Mouse (Mus musculus) thymus, postnatal 4 days (tissue): ENCODE measurements around the gene Pak2.
"Not testable (repeated sequence)": the region's sequence is repeated elsewhere in the genome, so short reads cannot be mapped to it uniquely, and the experiment has no call there.

Experiments
- DNase-seq: peaks from one replicate; pipeline ENCODE4 v3.0.0; 2021

The Pak2 gene

DNA sequence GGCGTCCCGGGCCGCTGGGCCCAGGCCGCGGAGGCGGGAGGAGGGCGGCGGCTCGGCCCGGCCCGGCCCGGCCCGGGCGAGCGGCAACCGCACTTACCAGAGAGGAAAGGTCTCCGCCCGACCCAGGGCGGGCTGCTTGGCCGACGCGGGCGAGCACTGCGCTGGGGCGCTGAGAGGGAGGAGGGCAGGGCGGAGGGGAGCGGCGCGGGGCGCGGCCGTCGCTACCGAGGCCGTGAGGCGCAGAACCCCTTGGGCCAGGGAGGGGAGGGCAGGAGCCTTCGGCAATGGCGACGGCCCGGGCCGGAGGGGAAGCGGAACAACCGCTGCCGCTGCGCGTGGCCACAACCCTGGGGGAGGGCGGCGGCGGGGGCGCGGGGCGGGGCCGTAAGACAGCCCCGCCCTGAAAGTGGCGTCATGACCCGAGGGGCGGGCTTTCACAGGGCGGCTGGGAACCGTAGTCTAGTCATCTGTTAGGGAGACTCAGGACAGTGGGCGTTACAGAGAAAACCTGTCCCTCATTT lies at the start of gene Pak2:
TSS of gene Pak2 (minus strand) at position 352 of the 521 bp plus-strand sequence.
- peak; percentile 89 for DNase-seq

DNA sequence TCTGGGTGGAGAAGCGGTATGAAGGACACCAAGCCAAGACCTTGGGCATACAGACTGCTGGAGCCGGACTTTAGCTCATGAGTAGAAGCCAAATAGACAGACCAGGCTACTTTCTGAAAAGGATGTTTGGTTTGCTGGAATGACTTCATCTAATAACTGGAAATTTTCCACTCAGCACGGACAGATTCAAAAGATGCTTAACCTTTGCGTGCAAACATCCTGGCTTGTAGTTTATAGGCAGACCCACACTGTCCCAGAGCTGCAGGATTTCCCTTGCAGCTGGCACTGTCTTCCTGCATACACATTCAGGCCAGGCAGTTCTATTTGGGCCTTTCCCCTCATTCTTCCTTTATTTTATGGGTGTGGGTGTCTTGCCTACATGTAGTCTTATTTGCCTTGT lies 47.9 kb upstream of the Pak2 start:
- DNase-seq, result no peak

DNA sequence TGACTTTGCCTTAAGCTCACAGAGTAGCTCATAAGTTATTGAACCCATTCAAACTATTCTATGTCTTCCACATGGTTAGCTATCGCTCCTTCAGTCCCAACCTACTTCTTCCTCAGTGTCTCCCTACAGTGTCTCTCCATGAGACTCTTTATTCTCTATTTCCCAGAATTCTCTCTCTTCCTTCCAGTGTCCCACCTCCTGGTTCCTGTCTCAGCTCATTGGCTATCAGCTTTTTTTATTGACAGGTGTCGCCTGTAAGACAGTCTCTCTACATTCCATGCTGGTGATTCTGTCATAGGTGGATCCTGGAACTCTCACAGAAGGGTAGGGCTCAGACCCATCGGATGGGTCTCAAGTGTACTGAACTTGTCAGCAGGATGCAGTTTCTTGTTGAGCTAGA lies 46.2 kb upstream of the Pak2 start:
- DNase-seq, result no peak

DNA sequence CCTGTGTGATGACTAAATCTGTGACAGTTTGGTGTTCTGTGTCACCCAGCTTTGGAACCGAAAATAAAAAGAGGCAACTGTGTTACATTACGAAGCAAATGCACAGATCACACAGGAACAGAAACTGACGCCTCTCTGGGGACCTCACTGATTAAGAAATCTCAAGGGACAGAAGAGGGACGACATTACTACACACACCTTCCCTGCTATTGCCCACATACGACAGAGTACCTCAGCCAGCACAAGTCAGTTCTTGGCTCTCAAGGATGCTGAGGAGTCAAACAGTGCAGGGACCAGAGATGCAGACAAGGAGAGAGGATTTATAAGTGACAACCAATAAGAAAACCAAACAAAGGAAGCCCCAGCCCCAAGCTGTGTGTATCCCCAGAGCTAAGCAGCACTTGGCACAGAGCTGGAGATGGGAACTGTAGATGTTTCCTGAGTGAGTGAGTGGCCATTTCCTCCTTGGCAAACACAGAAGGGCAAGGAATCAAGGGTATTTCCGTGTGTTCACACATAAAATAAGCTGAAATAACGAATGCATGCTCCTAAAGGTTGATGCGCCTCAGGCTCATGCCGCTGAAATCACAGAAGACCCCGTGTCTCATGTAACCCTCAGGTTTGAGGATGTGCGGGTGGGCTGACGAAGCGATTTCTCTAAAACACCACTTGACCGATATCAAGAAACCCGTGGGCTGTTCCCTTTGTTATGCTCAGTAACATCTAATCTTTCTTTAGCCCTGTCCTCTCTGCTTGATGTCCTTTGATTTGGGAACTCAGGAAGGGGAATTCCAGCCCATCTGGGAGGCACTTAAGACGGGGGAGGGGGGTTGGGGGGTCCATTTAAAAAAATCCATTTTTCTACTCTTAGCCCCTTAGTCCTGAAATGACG lies 45.5 kb upstream of the Pak2 start:
- DNase-seq, result no peak

DNA sequence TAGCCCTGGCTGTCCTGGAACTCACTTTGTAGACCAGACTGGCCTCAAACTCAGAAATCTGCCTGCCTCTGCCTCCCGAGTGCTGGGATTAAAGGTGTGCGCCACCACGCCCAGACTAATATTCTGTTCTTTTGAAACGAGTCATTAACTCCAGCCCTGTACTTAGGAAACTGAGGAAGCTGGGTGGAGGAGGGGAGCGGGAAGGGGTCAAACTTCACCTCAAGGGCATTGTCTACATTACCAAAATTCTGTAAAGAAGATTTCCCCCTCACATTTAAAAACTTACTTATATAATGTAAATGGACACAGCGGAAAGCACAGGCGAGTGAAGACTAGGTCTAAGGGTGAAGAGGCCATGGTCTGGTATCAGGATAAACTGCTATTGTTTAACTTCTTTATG lies 44.9 kb upstream of the Pak2 start:
- DNase-seq, result no peak

DNA sequence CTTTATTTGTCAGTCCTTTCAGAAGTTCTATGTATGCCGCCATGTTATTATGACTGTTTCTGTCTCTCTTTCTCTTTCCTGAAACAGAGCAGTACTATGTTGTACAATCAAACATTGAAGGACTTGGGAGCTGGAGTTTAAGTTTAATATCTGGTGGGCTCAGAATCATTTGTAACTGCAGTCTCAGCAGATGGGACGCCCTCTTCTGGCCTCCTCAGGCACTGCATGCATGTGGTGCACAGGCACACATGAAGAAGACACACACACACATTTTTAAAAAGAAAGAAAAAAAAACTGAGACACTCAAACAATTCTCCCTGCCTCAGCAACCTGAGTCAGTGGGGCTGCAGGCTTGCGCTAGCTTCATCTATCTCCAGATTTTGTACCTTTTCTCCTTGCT lies 41.3 kb upstream of the Pak2 start:
- no peak for DNase-seq

DNA sequence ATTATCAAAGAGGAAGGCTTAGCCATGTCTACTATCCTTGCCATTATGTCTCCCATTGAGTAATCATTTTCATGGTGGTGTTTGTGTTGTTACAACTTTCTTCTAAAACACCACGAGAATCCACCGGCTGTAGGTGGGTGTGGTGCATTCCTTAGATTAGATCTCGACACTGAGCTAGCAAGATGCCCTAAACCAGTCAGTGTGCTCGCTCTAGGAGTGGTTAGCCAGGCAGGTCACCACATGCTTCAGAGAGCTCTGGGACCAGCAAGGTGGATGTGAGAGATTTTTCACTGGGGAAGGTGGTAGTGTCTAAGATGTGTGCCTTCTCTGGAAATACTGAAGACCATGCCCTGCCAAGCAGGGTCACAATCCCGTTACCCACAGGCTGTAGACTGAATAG lies 37.0 kb upstream of the Pak2 start:
- DNase-seq, result no peak

DNA sequence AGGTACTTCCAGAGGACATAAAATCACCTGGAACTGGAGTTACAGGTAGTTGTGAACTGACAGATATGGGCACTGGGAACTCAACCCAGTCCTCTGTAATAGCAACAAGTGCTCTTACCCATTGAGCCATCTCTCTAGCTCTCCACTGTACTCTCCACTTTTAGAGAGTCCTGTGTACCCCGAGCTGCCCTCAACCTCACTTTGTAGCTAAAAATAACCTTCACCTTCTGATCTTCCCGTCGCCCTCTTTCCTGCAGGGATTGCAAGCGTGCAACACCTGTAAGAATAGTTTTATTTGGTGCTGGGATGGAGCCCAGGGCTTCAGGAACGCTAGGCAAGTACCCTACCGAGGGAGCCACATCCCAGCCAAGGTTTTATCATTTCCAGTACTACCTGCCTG lies 36.6 kb upstream of the Pak2 start:
- no peak for DNase-seq

DNA sequence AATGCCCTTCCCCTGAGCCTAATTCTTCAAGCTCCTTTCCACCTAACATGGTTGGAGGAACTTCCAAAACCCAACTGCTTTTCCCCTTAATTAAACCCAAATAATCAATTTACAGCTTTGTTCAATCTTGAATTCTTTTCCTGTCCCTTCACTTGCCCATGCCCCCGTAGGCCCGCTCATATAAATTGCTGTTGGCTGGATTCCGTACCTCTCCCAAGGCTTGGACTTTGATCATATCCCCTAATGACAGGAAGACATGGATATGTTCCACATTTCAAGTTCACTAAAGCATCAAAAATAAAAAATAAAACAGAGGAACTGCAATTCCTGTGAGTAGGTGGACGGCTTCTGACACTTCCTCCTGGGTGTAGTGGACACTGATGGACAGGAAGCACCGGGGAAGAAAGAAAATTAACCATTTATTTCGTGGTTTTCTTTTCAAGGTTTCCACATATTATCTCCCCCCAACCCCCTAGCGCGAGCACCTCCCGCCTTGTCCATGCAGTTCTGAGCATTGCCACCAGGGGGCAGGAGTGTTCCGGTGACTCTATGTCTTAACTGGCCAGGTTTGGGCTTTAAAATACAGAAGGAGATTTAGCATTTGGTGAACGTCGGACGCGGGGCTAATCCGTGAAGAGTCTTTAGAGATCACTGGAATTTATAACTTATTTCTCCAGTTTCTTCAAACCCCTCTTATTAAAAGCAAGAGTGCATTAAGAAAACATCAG lies 36.0 kb upstream of the Pak2 start:
- peak; percentile 95 for DNase-seq

DNA sequence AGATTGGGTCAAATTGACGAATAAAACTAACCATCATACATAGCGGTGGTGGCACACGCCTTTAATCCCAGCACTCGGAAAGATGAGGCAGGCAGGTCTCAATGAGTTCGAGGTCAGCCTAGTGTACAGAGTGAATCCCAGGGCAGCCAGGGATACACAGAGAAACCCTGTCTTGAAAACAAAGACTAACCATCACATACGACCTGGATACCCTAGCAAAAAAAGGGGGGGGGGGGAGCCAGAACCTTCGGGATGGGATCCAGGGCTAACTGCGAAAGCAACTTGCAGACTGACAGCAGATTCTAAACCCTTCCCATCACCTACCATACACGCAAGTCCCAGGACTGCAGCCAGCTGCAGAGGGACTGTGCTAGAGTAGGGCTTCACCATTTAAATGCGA lies 35.3 kb upstream of the Pak2 start:
- no peak for DNase-seq

DNA sequence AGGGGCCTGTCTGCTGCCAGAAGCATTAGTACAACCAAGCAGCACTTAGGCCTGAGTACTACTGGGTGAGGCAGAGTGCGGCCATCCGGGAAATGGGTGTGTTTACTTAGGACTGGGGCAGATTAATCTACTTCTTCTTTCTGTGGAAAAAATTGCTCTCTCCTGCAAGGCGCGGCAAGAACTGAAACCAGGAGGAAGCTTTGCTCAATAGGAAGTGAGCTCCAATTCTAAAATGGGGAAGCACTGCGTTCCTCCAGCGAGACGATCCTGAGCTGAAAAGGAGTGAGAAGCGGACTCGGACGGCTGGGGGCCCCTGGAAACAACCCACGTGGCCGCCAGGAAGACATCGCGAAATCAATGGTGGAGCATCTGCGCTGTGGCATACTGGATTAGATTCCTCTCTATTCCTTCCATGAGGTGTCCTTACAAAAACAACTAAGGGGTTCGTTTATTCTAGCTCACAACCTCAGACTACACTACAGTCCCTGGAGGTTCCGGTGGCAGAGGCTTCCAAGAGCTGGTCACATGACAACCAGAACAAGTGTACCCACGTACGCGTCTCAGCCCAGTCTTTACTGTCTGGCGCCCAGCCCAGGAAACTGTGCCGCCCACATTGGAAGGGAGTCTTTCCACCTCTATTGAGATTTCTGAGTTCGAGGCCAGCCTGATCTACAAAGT lies 34.5 kb upstream of the Pak2 start:
- peak; percentile 60 for DNase-seq

DNA sequence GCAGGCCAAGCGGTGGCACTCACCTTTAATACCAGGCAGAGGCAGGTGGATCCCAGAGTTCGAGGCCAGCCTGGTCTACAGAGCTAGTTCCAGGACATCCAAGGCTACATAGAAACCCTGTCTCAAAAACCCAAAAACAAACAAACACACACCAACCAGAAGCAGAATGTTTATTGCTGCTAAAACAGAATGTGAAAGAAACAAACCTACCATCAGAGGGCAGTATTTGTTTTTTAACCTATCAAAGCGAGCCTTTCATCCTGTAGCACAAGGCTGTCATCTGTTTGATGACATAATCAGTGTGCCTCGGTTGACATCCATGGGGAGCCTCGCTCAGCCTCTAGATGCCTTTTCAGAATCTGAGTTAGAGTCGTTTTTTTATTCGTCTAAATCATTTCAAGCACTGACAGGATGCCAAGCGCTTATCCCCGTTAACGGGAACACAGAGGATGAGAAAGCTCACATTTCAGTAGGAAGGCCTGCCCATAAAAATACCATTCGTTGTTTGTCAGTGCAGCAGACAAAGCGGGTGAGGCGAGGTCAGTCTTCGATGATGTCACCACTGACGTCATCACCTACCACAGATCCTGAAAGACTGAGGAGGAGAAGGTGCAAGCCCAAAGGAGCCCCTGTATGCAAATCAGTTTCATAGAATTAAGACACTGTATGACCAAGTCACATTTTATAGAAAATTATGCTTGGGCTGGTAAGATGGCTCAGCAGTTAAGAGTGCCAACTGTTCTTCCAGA lies 32.0 kb upstream of the Pak2 start:
- DNase-seq, result no peak

DNA sequence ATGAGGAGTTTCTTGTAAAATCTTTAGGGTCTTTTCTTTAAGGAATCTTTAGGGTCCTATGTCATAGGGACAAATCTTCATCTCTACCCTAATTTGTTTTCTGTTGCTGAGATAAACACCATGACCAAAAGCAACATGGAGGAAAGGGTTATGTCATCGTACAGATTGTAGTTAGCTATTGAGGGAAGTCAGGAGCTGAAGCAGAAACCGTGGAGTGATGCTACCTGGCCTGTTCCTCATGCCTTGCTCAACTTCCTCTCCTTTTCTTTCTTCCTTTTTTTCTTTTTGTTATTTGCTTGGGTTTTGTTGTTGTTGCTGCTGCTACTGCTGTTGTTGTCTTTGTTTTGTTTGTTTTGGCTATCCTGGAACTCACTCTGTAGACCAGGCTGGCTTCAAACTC lies 29.4 kb upstream of the Pak2 start:
- no peak for DNase-seq

DNA sequence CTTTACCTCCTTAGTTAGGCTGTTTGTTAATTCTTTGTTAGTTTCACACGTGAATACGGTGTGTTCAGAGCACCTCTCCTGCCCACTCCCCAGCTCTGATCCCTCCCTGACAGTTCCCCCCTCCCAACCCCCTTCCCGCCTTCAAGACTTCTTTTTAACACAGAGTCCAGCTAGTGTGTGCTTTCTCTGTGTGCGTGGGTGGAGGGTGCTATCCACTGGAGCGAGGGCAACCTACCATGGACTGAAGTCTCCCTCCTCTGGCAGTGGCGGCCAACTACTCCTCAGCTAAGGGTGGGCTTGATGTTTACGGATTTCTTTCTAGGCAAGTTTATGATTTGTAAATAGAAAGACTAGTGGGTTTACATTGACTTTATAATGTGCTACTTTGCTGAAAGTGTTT lies 29.0 kb upstream of the Pak2 start:
- DNase-seq, result peak; percentile 76

DNA sequence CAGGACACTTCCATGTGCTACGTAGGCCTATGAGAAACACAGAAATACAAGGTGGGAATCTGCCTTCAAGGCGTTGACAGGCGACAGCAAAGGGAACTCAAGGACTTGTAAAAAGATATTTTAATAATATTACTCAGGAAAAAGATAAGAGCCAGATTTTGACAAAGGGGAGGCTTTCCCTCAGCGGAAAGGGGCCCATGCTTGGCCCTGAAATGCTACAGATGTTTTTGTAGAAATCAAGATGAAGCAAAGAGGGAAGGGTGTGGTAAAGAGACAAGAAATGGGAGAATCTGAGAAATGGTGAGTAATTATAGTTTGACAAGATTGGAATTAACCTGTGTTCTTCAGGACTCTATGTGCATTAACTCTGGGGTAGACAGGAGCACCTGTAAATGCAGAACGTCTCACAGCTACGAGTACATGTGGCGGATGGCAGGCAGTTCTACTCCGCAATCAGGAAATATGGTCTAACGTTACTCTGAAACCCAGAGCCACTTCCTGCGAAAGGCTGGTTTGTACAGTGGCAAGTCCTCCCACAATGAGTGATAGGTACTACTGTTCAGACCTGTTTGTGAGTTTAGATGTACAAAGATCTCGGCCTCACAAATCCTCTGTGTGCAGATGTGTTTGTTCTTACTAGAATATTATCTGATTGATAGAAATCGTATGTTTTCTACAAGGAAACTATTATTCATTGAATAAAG lies 28.4 kb upstream of the Pak2 start:
- peak; percentile 69 for DNase-seq

DNA sequence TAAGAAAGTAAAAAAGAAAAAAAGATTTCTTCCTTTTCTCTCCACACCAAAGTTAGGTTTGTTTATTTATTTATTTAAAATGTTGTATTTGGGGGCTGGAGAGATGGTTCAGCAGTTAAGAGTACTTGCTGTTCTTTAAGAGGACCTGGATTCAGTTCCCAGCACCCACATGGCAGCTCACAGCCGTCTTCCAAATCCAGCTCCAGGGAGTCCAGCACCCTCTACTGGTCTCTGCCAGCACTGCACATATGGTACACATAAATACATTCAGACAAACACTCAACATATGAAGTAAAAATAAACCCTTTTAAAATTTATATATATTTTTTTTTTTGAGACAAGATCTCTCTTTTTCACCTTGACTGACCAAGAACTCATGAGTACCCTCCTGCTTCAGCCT lies 26.6 kb upstream of the Pak2 start:
- peak; percentile 38 for DNase-seq

DNA sequence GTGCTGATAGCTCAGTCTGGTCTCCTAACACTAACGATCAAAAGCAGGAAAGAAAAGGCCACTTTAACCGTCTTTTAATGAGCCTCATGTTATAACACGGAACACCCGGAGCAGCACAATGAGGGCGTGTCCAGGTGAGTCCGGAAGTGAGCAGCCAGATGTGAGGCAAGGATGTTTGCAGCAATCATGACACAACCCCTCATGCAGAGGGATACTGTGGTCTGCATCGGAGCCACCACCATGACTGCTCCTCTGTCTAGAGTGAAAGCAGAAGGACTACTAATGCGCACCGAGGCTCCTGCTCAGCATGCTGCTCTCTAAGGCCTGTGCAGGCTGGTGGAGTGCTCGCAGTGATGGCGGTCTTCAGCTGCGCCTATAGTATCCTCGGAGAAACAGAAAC lies 23.2 kb upstream of the Pak2 start:
- no peak for DNase-seq

DNA sequence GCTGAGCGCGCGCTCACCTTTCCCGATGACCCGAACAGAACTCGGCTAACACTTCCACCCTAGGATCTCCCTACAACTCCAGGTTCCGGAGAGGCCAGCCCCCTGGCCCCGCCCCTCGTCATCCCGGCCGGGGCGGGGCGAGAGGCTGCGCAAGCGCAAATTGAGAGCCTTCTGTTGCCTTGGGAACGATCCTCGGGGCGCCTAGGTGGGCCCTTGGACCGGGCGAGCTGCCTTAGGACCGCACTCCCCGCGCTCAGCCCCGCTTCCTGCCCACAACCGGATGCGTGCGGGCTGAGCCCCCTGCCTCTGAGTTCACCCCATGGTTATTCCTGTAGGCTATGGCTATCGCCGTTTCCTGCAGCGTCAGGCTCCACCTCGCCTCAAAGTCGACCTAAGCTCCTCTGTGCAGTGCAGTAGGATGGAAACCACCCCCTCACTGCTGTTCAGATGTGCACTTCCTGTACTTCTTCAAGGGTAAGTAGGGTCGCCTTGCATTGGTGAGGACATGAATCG lies 20.6 kb upstream of the Pak2 start, which contains the start of the genes Pigx and Cep19:
TSS of gene Pigx (minus strand) at position 103 of the 513 bp plus-strand sequence.
TSS of gene Cep19 (plus strand) at position 163 of the 513 bp plus-strand sequence.
- DNase-seq, result peak; percentile 92

DNA sequence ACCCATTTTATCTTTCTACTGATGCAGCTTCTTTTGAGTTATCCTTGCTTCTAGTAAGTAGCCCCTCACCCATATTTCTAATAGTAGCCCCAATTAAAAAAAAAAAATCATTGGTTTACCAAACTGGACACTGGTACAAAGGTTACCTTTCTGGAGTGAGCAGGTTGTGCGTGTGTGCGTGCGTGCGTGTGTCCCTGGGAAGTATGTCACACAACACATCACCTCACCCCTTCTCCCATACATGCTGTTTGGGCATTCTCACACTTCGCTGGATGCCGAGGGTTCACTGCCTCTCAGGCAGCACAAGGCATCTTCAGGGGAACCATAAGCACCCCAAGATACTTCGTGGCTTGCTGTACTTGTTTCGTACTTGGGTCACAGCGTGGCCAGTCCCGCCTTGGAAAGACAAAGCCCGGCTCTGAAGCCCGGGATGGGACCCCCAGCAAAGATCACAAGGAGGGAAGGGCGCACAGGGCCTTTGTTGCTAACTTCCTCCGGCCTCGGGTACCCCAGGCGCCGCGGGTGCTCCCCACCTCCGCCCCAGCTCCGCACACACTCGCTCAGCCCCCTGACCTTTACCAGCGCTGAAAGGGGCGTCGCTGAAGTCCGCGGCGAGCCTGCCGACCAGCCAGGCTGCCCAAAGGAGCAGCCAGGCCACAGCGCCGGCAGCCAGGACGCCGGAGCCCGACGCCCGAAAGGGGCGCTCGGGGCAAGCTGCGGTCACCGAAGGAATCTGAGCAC lies 19.9 kb upstream of the Pak2 start:
- peak; percentile 71 for DNase-seq

DNA sequence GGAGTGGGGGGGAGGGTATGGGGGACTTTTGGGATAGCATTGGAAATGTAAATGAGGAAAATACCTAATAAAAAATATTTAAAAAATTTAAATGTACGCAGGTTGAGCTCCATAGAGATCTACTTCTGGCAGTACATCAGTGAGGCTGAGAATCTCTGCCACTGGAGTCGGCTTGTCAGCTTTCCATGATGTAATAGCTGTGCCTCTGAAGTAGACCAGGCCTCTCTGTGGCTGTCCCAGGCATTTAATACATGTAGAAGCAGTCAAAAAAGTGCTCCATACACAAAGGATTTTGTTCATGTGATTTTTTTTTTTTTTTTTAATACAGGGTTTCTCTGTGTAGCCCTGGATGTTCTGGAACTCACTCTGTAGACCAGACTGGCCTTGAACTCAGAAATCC lies 18.6 kb upstream of the Pak2 start:
- not testable (repeated sequence) for DNase-seq

DNA sequence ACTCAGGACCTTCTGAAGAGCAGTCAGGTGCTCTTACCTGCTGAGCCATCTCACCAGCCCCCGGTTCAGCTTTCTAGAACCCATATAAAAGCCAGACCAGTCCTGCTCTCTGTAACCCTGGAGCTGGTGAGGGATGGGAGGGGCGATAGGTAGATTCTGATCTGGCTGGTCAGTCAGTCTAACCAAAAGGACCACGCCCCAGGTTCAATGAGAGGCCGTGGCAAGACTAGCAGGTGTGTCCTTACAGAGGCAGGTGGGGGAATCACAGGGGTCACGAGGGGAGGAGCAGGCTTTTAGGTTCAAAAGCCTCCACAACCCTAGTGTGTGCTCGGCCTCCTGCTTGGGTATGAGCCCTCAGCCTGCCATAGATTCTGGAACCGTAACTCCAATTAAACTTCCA lies 12.3 kb upstream of the Pak2 start:
- no peak for DNase-seq
